Mouse (Mus musculus) erythroblast, embryonic 14.5 days (primary cell): Measurements from ENCODE around the gene Coro2b. TPM values are rescaled to one million over a fixed set of nuclear protein-coding genes. Genes with fewer than 3 reads are reported as not detected.

Source experiments
- H3K27me3 ChIP-seq: 2 replicates; pipeline ENCODE4 v1.6.1; 2012; ENCODE audit warnings: inconsistent platforms; ENCODE audit not compliant: control insufficient read depth
- H3K36me3 ChIP-seq: 2 replicates; pipeline ENCODE4 v1.6.1; 2012; ENCODE audit warnings: mild to moderate bottlenecking, inconsistent platforms; ENCODE audit not compliant: control insufficient read depth
- H3K4me1 ChIP-seq: 2 replicates; pipeline ENCODE4 v1.6.1; 2012; ENCODE audit warnings: inconsistent platforms; ENCODE audit not compliant: control insufficient read depth
- H3K4me3 ChIP-seq: replicated peaks from 2 replicates; pipeline ENCODE3; 2012; ENCODE audit warnings: moderate library complexity, mild to moderate bottlenecking, inconsistent platforms
- H3K9me3 ChIP-seq: 2 replicates; pipeline ENCODE4 v1.6.1; 2012; ENCODE audit warnings: low read length, inconsistent platforms, mixed read lengths; ENCODE audit not compliant: control insufficient read depth
- GATA1 ChIP-seq: IDR thresholded peaks from 2 replicates; pipeline ENCODE4 v1.6.1; 2012; ENCODE audit warnings: low read length, inconsistent platforms, mixed read lengths
- TAL1 ChIP-seq: IDR thresholded peaks from 3 replicates; pipeline ENCODE4 v1.6.1; 2012; ENCODE audit warnings: low read length, inconsistent platforms, mixed read lengths
- polyA plus RNA-seq: library from polyadenylated mRNA; stranded (reverse); fragments of >175 nt; gene quantifications from 2 replicates; pipeline ENCODE4 v1.2.3, GENCODE M21; 2012

Coro2b gene
- polyA plus RNA-seq, 1 experiment, result not detected

DNA sequence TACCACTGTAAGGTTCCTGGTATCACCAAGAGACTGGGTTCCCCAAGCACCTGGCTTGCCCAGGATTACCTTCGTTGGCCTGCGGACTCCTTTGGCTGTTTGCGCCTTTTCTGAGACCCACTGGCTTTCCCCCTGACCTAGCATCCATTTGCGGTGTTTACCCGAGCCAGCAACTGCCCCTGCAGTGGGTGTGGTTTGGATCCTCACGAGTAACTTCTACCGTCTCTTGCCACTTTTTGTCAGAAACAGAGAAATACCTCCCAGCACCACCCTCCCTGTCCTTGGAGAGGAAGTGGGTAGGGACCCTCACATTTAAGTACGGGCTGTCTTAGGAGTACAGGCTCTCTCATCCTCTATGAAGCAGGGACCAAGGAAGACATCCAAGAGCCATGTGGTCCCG lies 166.7 kb downstream of the Coro2b start:
- Histone ChIP-seq H3K27me3 (no peaks in the 10 kb centered on the region), H3K36me3 (peaks cover 52% of the 10 kb centered on the region), H3K4me3 (no peak overlapping the region), H3K4me1 (peaks cover 79% of the 10 kb centered on the region), H3K9me3 (no peaks in the 10 kb centered on the region)
- TF ChIP-seq TAL1 (no peak), GATA1 (no peak)

Other genes starting within 250 kb of the Coro2b start
- 15.2 and 17.8 TPM in 2 replicates for gene Anp32a, start 195.8 kb downstream of the Coro2b start, polyA plus RNA-seq
- gene Itga11, start 140.8 kb upstream of the Coro2b start, polyA plus RNA-seq, result not detected in 2 replicates